In genomic region chr4:155721668-155722083, GRCm38 (mm10) we compare ENCODE assay signal across 8 mouse cellular contexts. TPM values are rescaled to one million over a fixed set of nuclear protein-coding genes. Genes with fewer than 3 reads are reported as not detected.
DNase-seq lines count a peak whose midpoint lies in the region; ATAC-seq and TF ChIP-seq lines count a peak whose summit lies in the region.

No protein-coding gene starts in this region.

- no peak overlapping the region for H3K4me2 ChIP-seq in hindbrain, postnatal 0 days (ENCODE audit: low read depth, low read length)

- intact Hi-C loops in gastrocnemius, postnatal 36 days (cut with DNase I) = loop anchor here (5.0 kb wide), 1 partner anchor 46 kb away; no protein-coding TSS in a partner anchor

- no peak overlapping the region for H3K27ac ChIP-seq in hindbrain, postnatal 0 days

- ATAC-seq in hindbrain, postnatal 0 days = 0 out of 2 replicates have a peak, but pooled peaks have one; percentile 45
- ATAC-seq in megakaryocyte progenitor cell, adult 5-6 weeks (replicated peaks; ENCODE audit: poor library complexity) = peak; percentile 84

- 45% methylated on average over 4 of the region's 4 CpGs for WGBS in hindbrain, postnatal 0 days

- no peak overlapping the region for H3K9ac ChIP-seq in hindbrain, postnatal 0 days (replicated peaks; ENCODE audit: low read length)

- no peak overlapping the region for H3K4me3 ChIP-seq in hindbrain, postnatal 0 days (ENCODE audit: low read length)

- TF ChIP-seq CTCF in hindbrain, postnatal 0 days (IDR thresholded peaks at IDR 0.05; ENCODE audit: low read depth) = peak; percentile 71

- peak; percentile 31 for DNase-seq in gastrocnemius, adult 18-20 months (ENCODE audit: low spot score)
- DNase-seq in gastrocnemius, postnatal 36 days = no peak
- DNase-seq in A20 (ENCODE audit: low read depth, low spot score) = peak; percentile 50
- peak; percentile 55 for DNase-seq in T-cell, adult 2 months (ENCODE audit: low spot score)
- peak; percentile 47 for DNase-seq in hindbrain, postnatal 0 days (ENCODE audit: low spot score)
- DNase-seq in frontal cortex, postnatal 10 days (ENCODE audit: low spot score in 2 of 2) = no peak
- DNase-seq in right cerebral cortex, adult 18-20 months = no peak

- no peaks in the 10 kb centered on the region for H3K4me1 ChIP-seq in hindbrain, postnatal 0 days (ENCODE audit: insufficient read depth, low read length)

- peaks cover 6% of the 10 kb centered on the region; the same call in 1 of the 2 replicates for H3K36me3 ChIP-seq in hindbrain, postnatal 0 days (ENCODE audit: insufficient read depth, low read length)

- no peaks in the 10 kb centered on the region for H3K9me3 ChIP-seq in hindbrain, postnatal 0 days (ENCODE audit: low read length)

- H3K27me3 ChIP-seq in hindbrain, postnatal 0 days (ENCODE audit: insufficient read depth, low read length) = no peaks in the 10 kb centered on the region

RNA-seq across cellular contexts. Expression of gene Tmem240, which starts 12.9 kb away (rescaled TPM):
- total RNA-seq in gastrocnemius, adult 18-20 months (2021) = under 1 TPM; 0.07 to 0.25 TPM
- under 1 TPM; 0.28 to 0.39 TPM for total RNA-seq in gastrocnemius, postnatal 36 days (2021)
- total RNA-seq in hindbrain, postnatal 0 days (2014; rRNA removed) = 73.3 and 82.2 TPM in 2 replicates
- 31.0 and 33.6 TPM in 2 replicates for polyA plus RNA-seq in hindbrain, postnatal 0 days (2015; fragmentation: Nextera tagmentation; extraction: Ambion mirVana)
- total RNA-seq in megakaryocyte progenitor cell, adult 5-6 weeks (2015) = 0.37 and 0.44 TPM in 2 replicates
- 0.04 and 0.57 TPM in 2 replicates for total RNA-seq in megakaryocyte progenitor cell, adult 5-6 weeks (2017)

RNA-seq across cellular contexts. Expression of gene Ssu72, which starts 17.1 kb away (rescaled TPM):
- total RNA-seq in gastrocnemius, adult 18-20 months (2021) = 10 to 100 TPM; 40.7 to 45.6 TPM
- 10 to 100 TPM; 32.3 to 34.8 TPM for total RNA-seq in gastrocnemius, postnatal 36 days (2021)
- total RNA-seq in hindbrain, postnatal 0 days (2014; rRNA removed) = 110 and 117 TPM in 2 replicates
- 165 and 169 TPM in 2 replicates for polyA plus RNA-seq in hindbrain, postnatal 0 days (2015; fragmentation: Nextera tagmentation; extraction: Ambion mirVana)
- total RNA-seq in megakaryocyte progenitor cell, adult 5-6 weeks (2015) = 90.2 and 93.9 TPM in 2 replicates
- 101 and 105 TPM in 2 replicates for total RNA-seq in megakaryocyte progenitor cell, adult 5-6 weeks (2017)

RNA-seq across cellular contexts. Expression of gene Fndc10, which starts 27.5 kb away (rescaled TPM):
- 1 to 10 TPM in 1 of 2 experiments, under 1 TPM in 1; 0.89 to 1.4 TPM for total RNA-seq in gastrocnemius, adult 18-20 months (2021)
- total RNA-seq in gastrocnemius, postnatal 36 days (2021) = 1 to 10 TPM; 1.2 to 1.3 TPM
- total RNA-seq in hindbrain, postnatal 0 days (2014; rRNA removed) = 50.5 and 52.0 TPM in 2 replicates
- polyA plus RNA-seq in hindbrain, postnatal 0 days (2015; fragmentation: Nextera tagmentation; extraction: Ambion mirVana) = 26.0 and 26.5 TPM in 2 replicates
- 2.2 and 2.4 TPM in 2 replicates for total RNA-seq in megakaryocyte progenitor cell, adult 5-6 weeks (2015)
- total RNA-seq in megakaryocyte progenitor cell, adult 5-6 weeks (2017) = 1.6 and 2.6 TPM in 2 replicates

RNA-seq across cellular contexts. Expression of gene Atad3a, which starts 39.2 kb away (rescaled TPM):
- total RNA-seq in gastrocnemius, adult 18-20 months (2021) = 10 to 100 TPM; 25.0 to 28.1 TPM
- 10 to 100 TPM; 23.7 to 26.6 TPM for total RNA-seq in gastrocnemius, postnatal 36 days (2021)
- total RNA-seq in hindbrain, postnatal 0 days (2014; rRNA removed) = 65.7 and 83.4 TPM in 2 replicates
- 68.8 and 72.2 TPM in 2 replicates for polyA plus RNA-seq in hindbrain, postnatal 0 days (2015; fragmentation: Nextera tagmentation; extraction: Ambion mirVana)
- 57.0 and 58.9 TPM in 2 replicates for total RNA-seq in megakaryocyte progenitor cell, adult 5-6 weeks (2015)
- total RNA-seq in megakaryocyte progenitor cell, adult 5-6 weeks (2017) = 69.8 and 90.6 TPM in 2 replicates

RNA-seq across cellular contexts. Expression of gene Mib2, which starts 52.7 kb away (rescaled TPM):
- total RNA-seq in gastrocnemius, adult 18-20 months (2021) = 10 to 100 TPM; 16.1 to 16.8 TPM
- 10 to 100 TPM; 13.8 to 15.2 TPM for total RNA-seq in gastrocnemius, postnatal 36 days (2021)
- 109 and 127 TPM in 2 replicates for total RNA-seq in hindbrain, postnatal 0 days (2014; rRNA removed)
- 40.6 and 44.1 TPM in 2 replicates for polyA plus RNA-seq in hindbrain, postnatal 0 days (2015; fragmentation: Nextera tagmentation; extraction: Ambion mirVana)
- 3.1 and 3.6 TPM in 2 replicates for total RNA-seq in megakaryocyte progenitor cell, adult 5-6 weeks (2015)
- total RNA-seq in megakaryocyte progenitor cell, adult 5-6 weeks (2017) = 19.7 and 24.5 TPM in 2 replicates

Comparison
In these comparisons a context has a peak if more than half of its experiments do, and no peak if none do; other contexts are left out.
1. DNase-seq: peak in gastrocnemius, adult 18-20 months (single experiment), A20 (single experiment), T-cell, adult 2 months (single experiment) and hindbrain, postnatal 0 days (single experiment); none in gastrocnemius, postnatal 36 days (0 of 2), frontal cortex, postnatal 10 days (0 of 2) and right cerebral cortex, adult 18-20 months (single experiment).
2. RNA of gene Tmem240, which starts 12.9 kb away (total RNA-seq): 73.3 to 82.2 TPM in hindbrain, postnatal 0 days; 0.28 to 0.39 TPM in gastrocnemius, postnatal 36 days, 0.04 to 0.57 TPM in megakaryocyte progenitor cell, adult 5-6 weeks and 0.07 to 0.25 TPM in gastrocnemius, adult 18-20 months; every median in the first group is over 10 times any median in the second.
3. RNA of gene Fndc10, which starts 27.5 kb away (total RNA-seq): 50.5 to 52.0 TPM in hindbrain, postnatal 0 days; 1.6 to 2.6 TPM in megakaryocyte progenitor cell, adult 5-6 weeks, 0.89 to 1.4 TPM in gastrocnemius, adult 18-20 months and 1.2 to 1.3 TPM in gastrocnemius, postnatal 36 days; every median in the first group is over 10 times any median in the second.